Mouse (Mus musculus) midbrain, embryonic 13.5 days (tissue): Measurements from ENCODE around the gene Kctd19. TPM values are rescaled to one million over a fixed set of nuclear protein-coding genes. Genes with fewer than 3 reads are reported as not detected.
A peak's percentile ranks its signal among the peaks of the same experiment; 100 is the strongest.

Experiments used
- ATAC-seq: fragments of 200-750 bp; cut with Nextera tagmentation; 2 replicates; pipeline ENCODE4 v1.8.0; 2017; ENCODE audit warnings: mild to moderate bottlenecking, moderate TSS enrichment, moderate library complexity
- H3K27ac ChIP-seq: fragments of 300-500 bp; sonication (generic); 2 replicates; pipeline ENCODE4 v1.5.1; 2015; ENCODE audit warnings: inconsistent platforms, mild to moderate bottlenecking, moderate library complexity
- H3K27me3 ChIP-seq: fragments of 300-500 bp; sonication (generic); 2 replicates; pipeline ENCODE4 v1.6.1; 2015; ENCODE audit warnings: mild to moderate bottlenecking, inconsistent platforms
- H3K36me3 ChIP-seq: fragments of 300-500 bp; sonication (generic); 2 replicates; pipeline ENCODE4 v1.6.1; 2015; ENCODE audit warnings: mild to moderate bottlenecking, inconsistent platforms
- H3K4me1 ChIP-seq: fragments of 300-500 bp; sonication (generic); replicated peaks from 2 replicates; pipeline ENCODE4 v1.6.1; 2015; ENCODE audit warnings: inconsistent platforms
- H3K4me2 ChIP-seq: fragments of 300-500 bp; sonication (generic); replicated peaks from 2 replicates; pipeline ENCODE4 v1.6.1; 2015; ENCODE audit warnings: moderate library complexity, mild to moderate bottlenecking, inconsistent platforms
- H3K4me3 ChIP-seq: fragments of 300-500 bp; sonication (generic); replicated peaks from 2 replicates; pipeline ENCODE4 v1.5.1; 2015; ENCODE audit warnings: mild to moderate bottlenecking, inconsistent platforms
- H3K9ac ChIP-seq: fragments of 300-500 bp; sonication (generic); replicated peaks from 2 replicates; pipeline ENCODE4 v1.6.1; 2015; ENCODE audit warnings: mild to moderate bottlenecking, inconsistent platforms
- H3K9me3 ChIP-seq: fragments of 300-500 bp; sonication (generic); 2 replicates; pipeline ENCODE4 v1.6.1; 2016; ENCODE audit warnings: mild to moderate bottlenecking, inconsistent platforms
- WGBS: fragments of 180-500 bp; shearing (Covaris S2); methylation state at CpG from one replicate; pipeline ENCODE4 v1.1.7; 2015; 5-methylcytosine and 5-hydroxymethylcytosine counted together
- polyA plus RNA-seq: library from polyadenylated mRNA; unstranded; fragments of >200 nt; fragmentation: Nextera tagmentation; extraction: Ambion mirVana; gene quantifications from 2 replicates; pipeline ENCODE4 v1.2.1, GENCODE M21; 2015

Kctd19 gene
- not detected in 2 replicates for polyA plus RNA-seq

GRCm38 (mm10) chr8:105413391-105413790, at the start of gene Kctd19, which contains the start of gene Lrrc36:
Gene Kctd19, minus strand, starts transcription at chr8:105413502.
Gene Lrrc36, plus strand, starts transcription at chr8:105413571.
- WGBS, result 4% methylated on average over 30 of the region's 34 CpGs
- Histone ChIP-seq H3K27me3 (peaks cover 19% of the 10 kb centered on the region), H3K27ac (no peak within 1 kb of the TSS), H3K36me3 (no peaks in the 10 kb centered on the region), H3K9ac (no peak within 1 kb of the TSS), H3K4me1 (peaks cover 7% of the 10 kb centered on the region), H3K4me3 (peak within 1 kb of the TSS; percentile 36), H3K9me3 (no peaks in the 10 kb centered on the region), H3K4me2 (peak within 1 kb of the TSS; percentile 56)
- ATAC-seq, result peak; percentile 77

GRCm38 (mm10) chr8:105461085-105461803, 47.9 kb upstream of the Kctd19 start:
- 69% methylated on average over 13 of the region's 13 CpGs for WGBS
- Histone ChIP-seq H3K4me1 (peaks cover 19% of the 10 kb centered on the region), H3K4me3 (no peak overlapping the region), H3K27me3 (no peaks in the 10 kb centered on the region), H3K9me3 (no peaks in the 10 kb centered on the region), H3K9ac (no peak overlapping the region), H3K27ac (no peak overlapping the region), H3K36me3 (0 out of 2 replicates have a peak, but pooled peaks cover 2% of the 10 kb centered on the region), H3K4me2 (no peak overlapping the region)
- no peak for ATAC-seq

- no peak for ATAC-seq
- no peaks in the 10 kb centered on the region for H3K9me3 ChIP-seq
- peaks cover 11% of the 10 kb centered on the region; the same call in 1 of the 2 replicates for H3K4me1 ChIP-seq
- H3K27me3 ChIP-seq, result no peaks in the 10 kb centered on the region
- 67% methylated on average over 10 of the region's 10 CpGs for WGBS
- H3K36me3 ChIP-seq, result no peaks in the 10 kb centered on the region
- no peak overlapping the region for H3K4me3 ChIP-seq
- H3K4me2 ChIP-seq, result no peak overlapping the region
- no peak overlapping the region for H3K9ac ChIP-seq
- no peak overlapping the region for H3K27ac ChIP-seq
These were observed 41.9 kb upstream of the Kctd19 start for GRCm38 (mm10) chr8:105455218-105455617.

- 72% methylated on average over 5 of the region's 5 CpGs for WGBS
- H3K27me3 ChIP-seq, result no peaks in the 10 kb centered on the region
- H3K4me3 ChIP-seq, result no peak overlapping the region
- peaks cover 11% of the 10 kb centered on the region; the same call in 1 of the 2 replicates for H3K4me1 ChIP-seq
- no peak overlapping the region for H3K4me2 ChIP-seq
- no peak for ATAC-seq
- no peak overlapping the region for H3K27ac ChIP-seq
- no peaks in the 10 kb centered on the region for H3K9me3 ChIP-seq
- H3K9ac ChIP-seq, result no peak overlapping the region
- no peaks in the 10 kb centered on the region for H3K36me3 ChIP-seq
These were observed 40.8 kb upstream of the Kctd19 start for GRCm38 (mm10) chr8:105454088-105454487.

- Histone ChIP-seq H3K36me3 (no peaks in the 10 kb centered on the region), H3K4me3 (no peak overlapping the region), H3K4me2 (no peak overlapping the region), H3K9ac (no peak overlapping the region), H3K27ac (no peak overlapping the region), H3K9me3 (no peaks in the 10 kb centered on the region), H3K27me3 (no peaks in the 10 kb centered on the region), H3K4me1 (peaks cover 11% of the 10 kb centered on the region; the same call in 1 of the 2 replicates)
- WGBS, result 85% methylated on average over 5 of the region's 5 CpGs
- no peak for ATAC-seq
These were observed 40.0 kb upstream of the Kctd19 start for GRCm38 (mm10) chr8:105453296-105453695.

GRCm38 (mm10) chr8:105451903-105452603, 38.8 kb upstream of the Kctd19 start:
- Histone ChIP-seq H3K9me3 (no peaks in the 10 kb centered on the region), H3K4me3 (no peak overlapping the region), H3K4me2 (no peak overlapping the region), H3K4me1 (peaks cover 11% of the 10 kb centered on the region; the same call in 1 of the 2 replicates), H3K9ac (no peak overlapping the region), H3K27me3 (no peaks in the 10 kb centered on the region), H3K27ac (no peak overlapping the region), H3K36me3 (no peaks in the 10 kb centered on the region)
- 59% methylated on average over 15 of the region's 15 CpGs for WGBS
- no peak for ATAC-seq

GRCm38 (mm10) chr8:105450977-105451376, 37.7 kb upstream of the Kctd19 start:
- Histone ChIP-seq H3K9ac (no peak overlapping the region), H3K27me3 (no peaks in the 10 kb centered on the region), H3K36me3 (no peaks in the 10 kb centered on the region), H3K9me3 (no peaks in the 10 kb centered on the region), H3K4me3 (no peak overlapping the region), H3K4me1 (peaks cover 15% of the 10 kb centered on the region), H3K27ac (no peak overlapping the region), H3K4me2 (no peak overlapping the region)
- WGBS, result 25% methylated on average over 1 of the region's 1 CpGs
- no peak for ATAC-seq

- Histone ChIP-seq H3K9me3 (no peaks in the 10 kb centered on the region), H3K4me2 (no peak overlapping the region), H3K9ac (no peak overlapping the region), H3K4me3 (no peak overlapping the region), H3K4me1 (peaks cover 25% of the 10 kb centered on the region), H3K27me3 (no peaks in the 10 kb centered on the region), H3K27ac (no peak overlapping the region), H3K36me3 (no peaks in the 10 kb centered on the region)
- WGBS, result 87% methylated on average over 5 of the region's 5 CpGs
- ATAC-seq, result no peak
These were observed 35.3 kb upstream of the Kctd19 start for GRCm38 (mm10) chr8:105448596-105448995.

GRCm38 (mm10) chr8:105448188-105448587, 34.9 kb upstream of the Kctd19 start:
- H3K4me1 ChIP-seq, result peaks cover 25% of the 10 kb centered on the region
- no peak overlapping the region for H3K4me3 ChIP-seq
- H3K9me3 ChIP-seq, result no peaks in the 10 kb centered on the region
- no peak overlapping the region for H3K27ac ChIP-seq
- no peak overlapping the region for H3K9ac ChIP-seq
- no peaks in the 10 kb centered on the region for H3K36me3 ChIP-seq
- H3K27me3 ChIP-seq, result no peaks in the 10 kb centered on the region
- no peak overlapping the region for H3K4me2 ChIP-seq
- 96% methylated on average over 3 of the region's 3 CpGs for WGBS
- no peak for ATAC-seq

GRCm38 (mm10) chr8:105446127-105446552, 32.8 kb upstream of the Kctd19 start:
- no peaks in the 10 kb centered on the region for H3K27me3 ChIP-seq
- H3K9ac ChIP-seq, result no peak overlapping the region
- no peaks in the 10 kb centered on the region for H3K36me3 ChIP-seq
- under 1% methylated on average over 4 of the region's 4 CpGs for WGBS
- peak overlapping the region; percentile 87 for H3K27ac ChIP-seq
- no peak overlapping the region for H3K4me3 ChIP-seq
- H3K4me2 ChIP-seq, result peak overlapping the region; percentile 26
- peaks cover 18% of the 10 kb centered on the region for H3K4me1 ChIP-seq
- peak; percentile 80 for ATAC-seq
- H3K9me3 ChIP-seq, result no peaks in the 10 kb centered on the region

GRCm38 (mm10) chr8:105445296-105446126, 32.2 kb upstream of the Kctd19 start:
- H3K27me3 ChIP-seq, result no peaks in the 10 kb centered on the region
- H3K9me3 ChIP-seq, result no peaks in the 10 kb centered on the region
- no peak overlapping the region; the same call in 1 of the 2 replicates for H3K9ac ChIP-seq
- H3K4me2 ChIP-seq, result peak overlapping the region; percentile 26
- H3K36me3 ChIP-seq, result no peaks in the 10 kb centered on the region
- no peak overlapping the region for H3K4me3 ChIP-seq
- H3K4me1 ChIP-seq, result peaks cover 19% of the 10 kb centered on the region
- 11% methylated on average over 11 of the region's 11 CpGs for WGBS
- peak overlapping the region; percentile 87 for H3K27ac ChIP-seq
- peak; percentile 94 for ATAC-seq
